Mouse (Mus musculus): ENCODE data around the gene Klc1. TPM values are rescaled to one million over a fixed set of nuclear protein-coding genes. Genes with fewer than 3 reads are reported as not detected.

The Klc1 gene
- polyA plus RNA-seq, 1 experiment from 2014 or later, result 282 TPM

DNA sequence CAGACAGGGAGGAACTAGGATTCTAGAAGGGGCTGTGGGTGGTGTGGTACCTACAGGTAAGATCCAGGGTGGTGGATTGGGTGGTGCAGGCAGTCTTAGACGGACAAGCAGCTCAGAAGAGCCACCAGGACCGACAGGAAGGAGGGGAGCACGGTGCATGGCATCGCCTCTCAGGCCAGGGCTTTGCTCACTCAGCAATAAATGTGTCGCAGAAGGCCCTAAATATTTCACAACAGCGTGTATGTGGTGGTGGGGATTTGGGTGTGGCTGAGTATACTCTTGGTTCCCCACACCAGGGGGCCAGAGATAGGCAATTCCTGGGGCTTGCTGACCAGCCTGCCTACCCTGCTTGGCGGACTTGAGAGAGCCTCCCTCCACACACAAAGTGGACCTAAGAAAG, 62.1 kb downstream of the Klc1 start:
- Histone ChIP-seq H3K9me3 (ENCODE audit: control insufficient read depth, low read length) (no peaks in the 10 kb centered on the region), H3K4me1 (ENCODE audit: control insufficient read depth, insufficient read depth, low read length) (peaks cover 7% of the 10 kb centered on the region; the same call in 1 of the 2 replicates), H3K27me3 (ENCODE audit: control insufficient read depth, insufficient read depth, low read length) (no peaks in the 10 kb centered on the region), H3K9ac (ENCODE audit: low read length) (no peak overlapping the region), H3K4me3 (ENCODE audit: low read depth, low read length) (no peak overlapping the region), H3K4me2 (no peak overlapping the region), H3K27ac (ENCODE audit: low read depth, low read length) (no peak overlapping the region), H3K36me3 (ENCODE audit: control insufficient read depth, insufficient read depth, low read length) (peaks cover 3% of the 10 kb centered on the region; the same call in 1 of the 2 replicates)
- DNase-seq (ENCODE audit: low spot score, missing footprints) (no peak), ATAC-seq (ENCODE audit: low FRiP score) (no peak)
- 91% methylated on average over 7 of the region's 7 CpGs for WGBS

DNA sequence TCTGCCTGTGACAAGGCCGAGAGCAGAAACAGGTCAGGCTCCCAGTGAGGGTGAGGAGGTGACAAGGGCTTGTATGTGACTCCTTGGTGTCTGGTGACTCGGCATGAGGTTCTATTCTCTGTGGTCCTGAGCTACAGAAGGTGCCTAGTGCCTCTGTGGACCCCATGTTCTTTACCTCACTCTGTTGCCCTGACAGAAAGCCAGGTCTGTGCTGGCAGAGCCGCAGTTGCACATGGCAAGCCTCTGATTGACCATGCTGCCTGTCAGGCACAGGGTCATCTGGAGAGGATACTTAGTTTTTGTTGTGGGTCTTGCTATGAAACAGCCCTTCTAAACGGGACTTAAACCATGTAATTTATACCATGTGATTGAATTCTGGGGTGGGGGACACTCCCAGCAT, 63.3 kb downstream of the Klc1 start:
- no peak for DNase-seq (ENCODE audit: low spot score, missing footprints)
- WGBS, result 76% methylated on average over 4 of the region's 4 CpGs
- no peaks in the 10 kb centered on the region for H3K27me3 ChIP-seq (ENCODE audit: control insufficient read depth, insufficient read depth, low read length)
- no peak overlapping the region for H3K27ac ChIP-seq (ENCODE audit: low read depth, low read length)
- no peaks in the 10 kb centered on the region for H3K9me3 ChIP-seq (ENCODE audit: control insufficient read depth, low read length)
- no peaks in the 10 kb centered on the region for H3K4me1 ChIP-seq (ENCODE audit: control insufficient read depth, insufficient read depth, low read length)
- H3K9ac ChIP-seq (ENCODE audit: low read length), result no peak overlapping the region
- H3K4me2 ChIP-seq, result no peak overlapping the region
- ATAC-seq (ENCODE audit: low FRiP score), result 0 out of 2 replicates have a peak, but pooled peaks have one; percentile 9
- H3K4me3 ChIP-seq (ENCODE audit: low read depth, low read length), result no peak overlapping the region
- peaks cover 5% of the 10 kb centered on the region for H3K36me3 ChIP-seq (ENCODE audit: control insufficient read depth, insufficient read depth, low read length)

DNA sequence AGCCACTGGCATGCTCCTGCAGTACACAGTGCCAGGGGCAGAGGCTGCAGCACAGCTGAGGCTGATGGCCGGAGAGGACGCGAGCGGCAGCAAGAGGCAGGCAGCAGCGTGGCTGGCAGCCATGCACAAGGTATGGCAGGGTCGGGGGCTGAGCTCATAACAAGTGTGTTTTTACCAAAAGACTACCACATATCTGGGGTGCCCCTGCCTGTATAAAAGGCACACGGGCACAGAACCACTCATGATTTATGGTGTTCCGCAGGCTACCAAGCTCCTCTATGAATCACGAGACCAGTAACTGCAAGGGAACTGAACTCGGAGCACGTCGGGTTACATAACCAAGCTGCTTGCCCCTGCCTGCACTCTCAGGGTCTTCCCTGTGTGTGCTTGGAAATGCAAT, 68.9 kb downstream of the Klc1 start:
- peaks cover 8% of the 10 kb centered on the region for H3K36me3 ChIP-seq (ENCODE audit: control insufficient read depth, insufficient read depth, low read length)
- no peak overlapping the region for H3K4me3 ChIP-seq (ENCODE audit: low read depth, low read length)
- no peak overlapping the region for H3K4me2 ChIP-seq
- H3K27me3 ChIP-seq (ENCODE audit: control insufficient read depth, insufficient read depth, low read length), result no peaks in the 10 kb centered on the region
- H3K9me3 ChIP-seq (ENCODE audit: control insufficient read depth, low read length), result no peaks in the 10 kb centered on the region
- no peak overlapping the region for H3K27ac ChIP-seq (ENCODE audit: low read depth, low read length)
- no peak for ATAC-seq (ENCODE audit: low FRiP score)
- WGBS, result 92% methylated on average over 12 of the region's 12 CpGs
- no peaks in the 10 kb centered on the region; the same call in 1 of the 2 replicates for H3K4me1 ChIP-seq (ENCODE audit: control insufficient read depth, insufficient read depth, low read length)
- DNase-seq (ENCODE audit: low spot score, missing footprints), result no peak
- H3K9ac ChIP-seq (ENCODE audit: low read length), result no peak overlapping the region

DNA sequence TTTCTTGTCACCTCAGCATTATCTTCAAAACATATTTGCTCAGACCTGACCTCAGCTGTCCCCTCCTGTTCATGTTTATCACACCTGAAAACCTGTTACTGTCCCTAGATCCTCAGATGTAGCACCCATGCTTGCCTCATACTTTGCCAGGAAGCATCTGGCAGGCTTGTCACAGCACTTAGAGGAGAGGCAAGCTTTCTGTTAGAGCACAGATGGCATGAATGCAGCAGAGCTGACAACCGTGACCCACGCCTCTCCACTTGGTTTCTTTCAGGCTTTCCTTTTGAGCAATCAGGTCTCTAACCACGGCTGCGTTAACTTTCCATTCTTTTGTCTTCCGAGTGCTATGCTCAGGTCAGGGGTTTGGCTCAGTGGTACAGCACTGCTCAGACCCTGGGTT, 70.8 kb downstream of the Klc1 start:
- peaks cover 5% of the 10 kb centered on the region for H3K36me3 ChIP-seq (ENCODE audit: control insufficient read depth, insufficient read depth, low read length)
- H3K27me3 ChIP-seq (ENCODE audit: control insufficient read depth, insufficient read depth, low read length), result no peaks in the 10 kb centered on the region
- H3K9me3 ChIP-seq (ENCODE audit: control insufficient read depth, low read length), result no peaks in the 10 kb centered on the region
- H3K4me2 ChIP-seq, result no peak overlapping the region
- no peak overlapping the region for H3K9ac ChIP-seq (ENCODE audit: low read length)
- H3K4me3 ChIP-seq (ENCODE audit: low read depth, low read length), result no peak overlapping the region
- H3K27ac ChIP-seq (ENCODE audit: low read depth, low read length), result 0 out of 2 replicates have a peak overlapping the region, but pooled peaks have one; percentile 20
- 69% methylated on average over 5 of the region's 5 CpGs for WGBS
- ATAC-seq (ENCODE audit: low FRiP score), result no peak
- no peaks in the 10 kb centered on the region; the same call in 1 of the 2 replicates for H3K4me1 ChIP-seq (ENCODE audit: control insufficient read depth, insufficient read depth, low read length)
- no peak for DNase-seq (ENCODE audit: low spot score, missing footprints)

DNA sequence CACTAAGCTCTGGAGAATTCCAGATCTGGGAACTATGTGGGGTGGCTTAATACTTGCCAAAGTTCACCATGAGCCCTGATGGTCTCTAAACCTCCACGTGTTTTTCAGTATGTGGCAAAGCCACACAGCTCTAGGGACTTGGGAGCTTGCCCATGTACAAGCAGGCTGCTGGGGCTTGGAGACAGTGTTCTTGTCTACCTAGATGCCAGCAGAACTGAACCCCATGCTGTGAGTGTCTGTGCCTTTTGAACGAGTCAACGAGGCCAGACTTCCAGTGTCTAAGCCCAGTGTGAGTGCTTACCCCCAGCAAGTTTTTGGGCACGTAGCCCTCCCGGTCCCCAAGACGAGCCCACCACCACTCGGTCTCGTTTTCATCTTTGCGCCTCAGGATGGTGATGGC, 71.3 kb downstream of the Klc1 start:
- H3K4me3 ChIP-seq (ENCODE audit: low read depth, low read length), result no peak overlapping the region
- DNase-seq (ENCODE audit: low spot score, missing footprints) (no peak), ATAC-seq (ENCODE audit: low FRiP score) (no peak)
- H3K4me1 ChIP-seq (ENCODE audit: control insufficient read depth, insufficient read depth, low read length), result no peaks in the 10 kb centered on the region; the same call in 1 of the 2 replicates
- H3K36me3 ChIP-seq (ENCODE audit: control insufficient read depth, insufficient read depth, low read length), result peaks cover 5% of the 10 kb centered on the region
- no peak overlapping the region for H3K27ac ChIP-seq (ENCODE audit: low read depth, low read length)
- H3K27me3 ChIP-seq (ENCODE audit: control insufficient read depth, insufficient read depth, low read length), result no peaks in the 10 kb centered on the region
- 82% methylated on average over 9 of the region's 9 CpGs for WGBS
- H3K9ac ChIP-seq (ENCODE audit: low read length), result no peak overlapping the region
- H3K4me2 ChIP-seq, result no peak overlapping the region
- H3K9me3 ChIP-seq (ENCODE audit: control insufficient read depth, low read length), result no peaks in the 10 kb centered on the region

DNA sequence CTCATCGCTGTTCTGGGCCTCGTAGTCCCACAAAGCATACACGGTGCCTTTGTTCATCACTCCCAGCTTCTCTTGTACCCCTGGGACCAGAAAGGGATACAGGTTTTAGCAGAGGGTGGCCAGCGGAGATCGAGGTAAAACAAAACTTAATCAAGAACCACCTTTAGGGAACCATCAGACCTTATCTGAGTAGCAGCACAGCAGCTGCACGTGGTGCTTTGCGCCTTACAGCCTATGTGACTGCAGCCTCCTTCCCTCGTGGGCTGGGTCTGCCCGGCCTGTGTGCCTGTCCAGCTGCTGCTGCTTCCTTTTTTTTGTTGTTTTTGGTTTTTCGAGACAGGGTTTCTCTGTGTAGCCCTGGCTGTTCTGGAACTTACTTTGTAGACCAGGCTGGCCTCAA, 71.7 kb downstream of the Klc1 start:
- Histone ChIP-seq H3K9me3 (ENCODE audit: control insufficient read depth, low read length) (no peaks in the 10 kb centered on the region), H3K9ac (ENCODE audit: low read length) (no peak overlapping the region), H3K4me2 (no peak overlapping the region), H3K4me3 (ENCODE audit: low read depth, low read length) (no peak overlapping the region), H3K27ac (ENCODE audit: low read depth, low read length) (no peak overlapping the region), H3K4me1 (ENCODE audit: control insufficient read depth, insufficient read depth, low read length) (no peaks in the 10 kb centered on the region; the same call in 1 of the 2 replicates), H3K36me3 (ENCODE audit: control insufficient read depth, insufficient read depth, low read length) (peaks cover 5% of the 10 kb centered on the region), H3K27me3 (ENCODE audit: control insufficient read depth, insufficient read depth, low read length) (no peaks in the 10 kb centered on the region)
- WGBS, result 89% methylated on average over 10 of the region's 10 CpGs
- no peak for DNase-seq (ENCODE audit: low spot score, missing footprints)
- no peak for ATAC-seq (ENCODE audit: low FRiP score)

DNA sequence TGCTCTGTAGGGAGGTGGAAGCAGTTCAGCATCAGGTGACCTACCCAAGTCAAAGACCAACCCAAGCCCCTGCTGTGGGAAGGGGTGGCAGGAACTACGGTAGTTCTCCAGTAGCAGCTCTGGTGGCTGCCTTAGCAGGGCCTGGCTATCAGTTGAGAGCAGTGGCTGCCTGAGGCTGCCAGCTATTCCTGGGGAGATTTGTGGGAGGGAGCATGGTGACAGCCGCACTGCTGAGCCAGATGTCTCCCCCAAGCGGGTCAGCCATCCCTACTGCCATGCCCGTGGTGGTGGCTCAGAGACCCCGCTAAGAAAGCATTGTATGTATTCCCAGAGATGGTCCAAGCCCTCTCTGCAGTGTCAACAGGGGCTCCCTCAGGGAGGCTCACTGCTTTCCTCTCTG, 74.0 kb downstream of the Klc1 start:
- peak; percentile 78 for DNase-seq (ENCODE audit: low spot score, missing footprints)
- no peak overlapping the region for H3K4me2 ChIP-seq
- H3K9me3 ChIP-seq (ENCODE audit: control insufficient read depth, low read length), result no peaks in the 10 kb centered on the region
- no peak overlapping the region for H3K9ac ChIP-seq (ENCODE audit: low read length)
- H3K4me3 ChIP-seq (ENCODE audit: low read depth, low read length), result no peak overlapping the region
- no peaks in the 10 kb centered on the region; the same call in 1 of the 2 replicates for H3K4me1 ChIP-seq (ENCODE audit: control insufficient read depth, insufficient read depth, low read length)
- H3K36me3 ChIP-seq (ENCODE audit: control insufficient read depth, insufficient read depth, low read length), result no peaks in the 10 kb centered on the region; the same call in 1 of the 2 replicates
- no peak overlapping the region for H3K27ac ChIP-seq (ENCODE audit: low read depth, low read length)
- WGBS, result 77% methylated on average over 5 of the region's 5 CpGs
- no peak for ATAC-seq (ENCODE audit: low FRiP score)
- no peaks in the 10 kb centered on the region for H3K27me3 ChIP-seq (ENCODE audit: control insufficient read depth, insufficient read depth, low read length)

DNA sequence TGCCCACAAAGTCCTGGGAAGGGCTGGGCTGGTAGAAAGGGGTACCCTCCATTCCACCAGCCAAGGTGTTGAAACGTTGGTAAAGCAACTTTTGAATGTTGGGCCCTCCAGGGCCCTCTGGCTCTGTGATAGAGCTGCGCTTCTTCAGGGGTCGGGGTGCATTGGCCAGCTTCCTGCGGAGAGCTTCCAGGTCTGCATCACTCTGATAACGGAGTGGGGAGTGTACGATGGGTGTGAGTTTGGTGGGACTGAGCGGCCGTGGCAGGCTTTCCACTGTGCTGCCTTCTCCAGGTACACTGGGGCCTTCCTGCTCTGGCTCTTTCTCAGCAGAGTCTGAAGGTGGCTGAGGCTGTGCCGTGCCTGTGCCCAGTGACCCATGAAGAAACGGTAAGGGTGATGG, 74.8 kb downstream of the Klc1 start:
- Histone ChIP-seq H3K9ac (ENCODE audit: low read length) (no peak overlapping the region), H3K27me3 (ENCODE audit: control insufficient read depth, insufficient read depth, low read length) (no peaks in the 10 kb centered on the region), H3K4me2 (no peak overlapping the region), H3K27ac (ENCODE audit: low read depth, low read length) (no peak overlapping the region), H3K4me3 (ENCODE audit: low read depth, low read length) (no peak overlapping the region), H3K36me3 (ENCODE audit: control insufficient read depth, insufficient read depth, low read length) (no peaks in the 10 kb centered on the region), H3K4me1 (ENCODE audit: control insufficient read depth, insufficient read depth, low read length) (no peaks in the 10 kb centered on the region; the same call in 1 of the 2 replicates), H3K9me3 (ENCODE audit: control insufficient read depth, low read length) (no peaks in the 10 kb centered on the region)
- ATAC-seq (ENCODE audit: low FRiP score), result no peak
- DNase-seq (ENCODE audit: low spot score, missing footprints), result no peak
- 88% methylated on average over 10 of the region's 10 CpGs for WGBS

DNA sequence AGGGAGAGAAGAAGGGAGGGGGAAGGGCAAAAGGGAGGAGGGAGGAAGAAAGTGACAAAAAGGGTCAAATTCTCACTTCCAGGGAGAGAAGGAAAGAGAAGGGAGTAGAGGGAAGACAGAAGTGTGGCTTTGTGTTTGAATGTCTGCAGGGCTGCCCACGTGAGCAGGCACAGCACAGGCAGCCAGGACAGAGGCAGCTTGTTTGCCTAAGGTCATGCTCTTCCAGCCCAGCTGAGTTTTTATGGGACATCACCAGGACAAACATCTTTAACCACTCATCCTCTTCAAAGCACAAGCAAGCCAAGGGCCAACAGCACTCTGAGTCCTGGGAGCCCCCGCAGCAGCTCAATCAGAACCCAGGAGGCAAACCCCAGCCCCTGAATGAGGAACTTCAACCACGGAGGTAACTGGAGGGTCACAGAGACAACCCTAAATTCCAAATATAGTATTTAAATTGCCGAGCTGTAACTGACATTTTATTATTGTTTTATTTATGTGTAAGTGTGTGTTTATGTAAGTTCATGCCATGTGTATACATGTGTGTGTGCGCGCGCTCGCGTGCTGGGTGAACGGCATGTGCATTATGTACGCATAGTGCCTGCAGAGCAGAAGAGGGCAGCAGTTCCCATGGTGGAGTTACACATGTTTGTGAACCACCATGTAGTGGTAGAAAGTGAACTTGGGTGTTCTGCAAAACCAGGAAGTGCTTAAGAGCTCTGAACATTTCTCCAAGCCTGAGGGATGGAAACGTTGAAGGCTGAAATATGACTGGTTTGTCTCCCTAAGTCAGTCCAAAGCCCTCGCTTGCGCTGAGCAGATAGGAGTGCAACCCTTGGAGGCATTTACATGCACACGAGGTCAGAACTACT, 84.2 kb downstream of the Klc1 start:
- 84% methylated on average over 15 of the region's 15 CpGs for WGBS
- ATAC-seq (ENCODE audit: low FRiP score) (no peak), DNase-seq (ENCODE audit: low spot score, missing footprints) (no peak)
- Histone ChIP-seq H3K27ac (ENCODE audit: low read depth, low read length) (no peak overlapping the region), H3K4me1 (ENCODE audit: control insufficient read depth, insufficient read depth, low read length) (no peaks in the 10 kb centered on the region), H3K36me3 (ENCODE audit: control insufficient read depth, insufficient read depth, low read length) (no peaks in the 10 kb centered on the region), H3K4me2 (no peak overlapping the region), H3K9me3 (ENCODE audit: control insufficient read depth, low read length) (no peaks in the 10 kb centered on the region), H3K27me3 (ENCODE audit: control insufficient read depth, insufficient read depth, low read length) (no peaks in the 10 kb centered on the region), H3K4me3 (ENCODE audit: low read depth, low read length) (no peak overlapping the region), H3K9ac (ENCODE audit: low read length) (no peak overlapping the region)
